Mouse (Mus musculus): ENCODE data around the gene Vmn1r174. TPM values are rescaled to one million over a fixed set of nuclear protein-coding genes. Genes with fewer than 3 reads are reported as not detected.
"Not testable (repeated sequence)": the region's sequence is repeated elsewhere in the genome, so short reads cannot be mapped to it uniquely, and the experiment has no call there.

Vmn1r174 gene
- not detected in 2 replicates for polyA plus RNA-seq (2012; rRNA removed)

DNA sequence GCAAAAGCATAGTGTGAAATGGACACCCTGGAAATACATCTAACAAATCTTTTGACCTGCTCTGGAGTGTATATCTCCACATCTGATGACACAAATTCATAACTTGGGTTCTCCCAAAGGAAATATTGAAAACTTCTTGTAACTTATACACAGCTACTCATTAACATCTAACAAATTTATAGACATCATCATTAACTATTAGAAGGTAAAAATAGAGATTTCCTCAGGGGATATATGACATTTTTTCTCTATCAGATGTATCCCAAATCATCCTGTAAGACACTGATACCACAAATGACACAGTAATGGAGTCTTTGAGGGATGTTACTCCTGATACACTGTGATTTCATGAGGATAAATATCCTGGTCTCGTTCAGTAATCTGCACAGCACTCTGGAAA is at the start of gene Vmn1r174:
Gene Vmn1r174 (plus strand): TSS at position 301 of the 400 bp plus-strand sequence.
- DNase-seq (ENCODE audit: low read depth): not testable (repeated sequence)

DNA sequence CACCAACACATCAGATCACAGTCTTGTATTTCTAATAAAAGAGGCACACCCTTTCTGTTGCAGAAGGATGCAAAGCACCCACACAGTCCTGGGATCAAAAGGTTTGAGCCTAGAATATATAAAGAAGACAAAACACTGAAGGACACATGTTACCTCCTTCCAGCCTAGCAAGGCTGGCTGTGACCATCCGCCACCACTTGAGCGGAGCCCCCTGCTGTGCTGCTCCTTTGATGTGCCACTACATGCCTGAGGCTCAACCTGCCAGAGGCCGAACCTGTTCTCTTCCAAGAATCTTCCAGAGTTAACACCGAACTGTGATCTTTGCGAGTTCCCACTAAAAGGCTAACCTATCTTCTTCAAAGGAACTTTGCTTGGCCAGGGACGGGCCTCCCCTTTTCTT is 32.5 kb downstream of the Vmn1r174 start:
- TF ChIP-seq POLR2A (IDR thresholded peaks at IDR 0.05; ENCODE audit: borderline replicate concordance, extremely low read depth, insufficient read depth, insufficient read length, poor library complexity, severe bottlenecking): no peak
- no peak for TF ChIP-seq CTCF (IDR thresholded peaks at IDR 0.05; ENCODE audit: borderline replicate concordance, extremely low read depth, insufficient read depth, insufficient read length)
- no peak for DNase-seq (ENCODE audit: low read depth)

DNA sequence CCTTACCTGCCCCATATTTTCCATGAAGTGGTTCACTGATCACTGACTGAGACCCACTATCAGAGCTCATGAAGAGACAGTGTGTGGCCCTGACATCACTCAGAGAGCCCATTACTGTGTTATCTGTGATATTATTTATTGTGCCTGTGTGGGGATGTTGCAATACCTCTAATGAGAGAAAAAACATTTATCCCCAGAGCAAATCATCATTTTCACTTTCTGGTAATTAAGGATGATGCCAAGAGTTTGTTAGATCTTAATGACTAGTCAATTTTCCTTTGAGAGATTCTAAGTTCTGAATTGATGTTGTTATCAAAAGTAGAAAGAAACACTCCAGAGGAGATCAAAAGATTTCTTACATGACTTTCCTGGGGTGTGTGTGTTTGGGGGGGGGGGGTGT is 58.5 kb downstream of the Vmn1r174 start, which contains the start of gene Vmn1r175:
Gene Vmn1r175 (minus strand): TSS at position 101 of the 400 bp plus-strand sequence.
- DNase-seq (ENCODE audit: low read depth): not testable (repeated sequence)

Other genes starting within 250 kb of the Vmn1r174 start
- gene Vmn1r167, start 245.1 kb upstream of the Vmn1r174 start, polyA plus RNA-seq (2012; rRNA removed): not detected in 2 replicates
- not detected in 2 replicates for gene Vmn1r168, start 212.5 kb upstream of the Vmn1r174 start, polyA plus RNA-seq (2012; rRNA removed)
- gene Vmn1r169, start 176.7 kb upstream of the Vmn1r174 start, polyA plus RNA-seq (2012; rRNA removed): not detected in 2 replicates
- gene Vmn1r170, start 146.1 kb upstream of the Vmn1r174 start, polyA plus RNA-seq (2012; rRNA removed): not detected in 2 replicates
- gene Vmn1r171, start 121.5 kb upstream of the Vmn1r174 start, polyA plus RNA-seq (2012; rRNA removed): not detected in 2 replicates
- not detected in 2 replicates for gene Vmn1r172, start 94.0 kb upstream of the Vmn1r174 start, polyA plus RNA-seq (2012; rRNA removed)
- gene Vmn1r173, start 51.6 kb upstream of the Vmn1r174 start, polyA plus RNA-seq (2012; rRNA removed): not detected in 2 replicates
- gene Vmn1r175, start 58.4 kb downstream of the Vmn1r174 start, polyA plus RNA-seq (2012; rRNA removed): not detected in 2 replicates
- not detected in 2 replicates for gene Vmn1r176, start 85.1 kb downstream of the Vmn1r174 start, polyA plus RNA-seq (2012; rRNA removed)
- gene Vmn1r177, start 114.2 kb downstream of the Vmn1r174 start, polyA plus RNA-seq (2012; rRNA removed): not detected in 2 replicates
- not detected in 2 replicates for gene Vmn1r178, start 139.7 kb downstream of the Vmn1r174 start, polyA plus RNA-seq (2012; rRNA removed)
- not detected in 2 replicates for gene Vmn1r179, start 174.7 kb downstream of the Vmn1r174 start, polyA plus RNA-seq (2012; rRNA removed)
- not detected in 2 replicates for gene Vmn1r180, start 198.4 kb downstream of the Vmn1r174 start, polyA plus RNA-seq (2012; rRNA removed)
- not detected in 2 replicates for gene Vmn1r181, start 222.3 kb downstream of the Vmn1r174 start, polyA plus RNA-seq (2012; rRNA removed)
- gene V1rd19, start 249.4 kb downstream of the Vmn1r174 start, polyA plus RNA-seq (2012; rRNA removed): not detected in 2 replicates

All from brain, embryonic 14.5 days (tissue).